10 mouse cellular contexts compared by ENCODE assay signal in the genomic region with DNA sequence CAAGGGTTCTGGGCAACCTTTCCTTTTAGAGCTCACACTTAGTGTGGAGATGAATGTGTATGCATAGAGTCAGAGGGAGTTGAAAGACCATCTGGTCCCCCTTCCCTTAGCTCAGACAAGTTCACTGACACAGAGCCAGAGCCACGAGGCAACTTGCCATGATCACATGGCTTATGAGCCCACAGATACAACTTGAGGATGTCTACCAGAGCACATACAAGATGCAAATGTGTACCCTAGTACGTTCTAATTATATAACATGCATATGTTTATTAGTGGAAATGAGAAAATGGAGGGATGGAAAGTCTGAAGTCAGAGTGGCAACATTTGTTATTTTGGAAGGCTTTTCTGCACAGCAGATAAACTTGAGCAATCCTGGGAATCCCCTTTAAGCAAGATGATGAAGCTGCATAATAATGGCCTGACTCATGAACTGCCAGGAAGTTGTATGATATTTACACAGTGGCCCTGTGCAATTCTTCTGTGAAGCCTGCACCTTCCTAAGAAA.
DNase-seq lines count a peak whose midpoint lies in the region; ATAC-seq and TF ChIP-seq lines count a peak whose summit lies in the region.
"Had no signal": no experiment of that assay in that cellular context is flagged by ENCODE, and none has a peak within 500 bp of the region (broad histone marks: within the 10 kb centered on the region; RNA-seq: fewer than 3 reads in every experiment).

No protein-coding gene starts in this region.

- no peak overlapping the region for H3K27ac ChIP-seq in forebrain, embryonic 14.5 days (ENCODE audit: low read depth, low read length)
- H3K27ac ChIP-seq in forebrain, embryonic 12.5 days = no peak overlapping the region
- H3K27ac ChIP-seq in intestine, postnatal 0 days (ENCODE audit: low read depth, low read length) = no peak overlapping the region
- H3K27ac ChIP-seq in midbrain, embryonic 13.5 days = no peak overlapping the region
- no peak overlapping the region for H3K27ac ChIP-seq in neural tube, embryonic 15.5 days (replicated peaks)

- no peak overlapping the region for H3K9ac ChIP-seq in forebrain, embryonic 14.5 days (ENCODE audit: low read length)
- H3K9ac ChIP-seq in forebrain, embryonic 12.5 days = no peak overlapping the region
- H3K9ac ChIP-seq in intestine, postnatal 0 days (ENCODE audit: low read depth, low read length) = no peak overlapping the region
- no peak overlapping the region for H3K9ac ChIP-seq in midbrain, embryonic 13.5 days (replicated peaks)
- no peak overlapping the region for H3K9ac ChIP-seq in neural tube, embryonic 15.5 days (replicated peaks)

- peak; percentile 60; the same call in 1 of the 2 replicates for ATAC-seq in forebrain, embryonic 14.5 days
- ATAC-seq in forebrain, embryonic 12.5 days (ENCODE audit: low FRiP score) = no peak
- peak; percentile 36; the same call in 1 of the 2 replicates for ATAC-seq in intestine, postnatal 0 days
- no peak for ATAC-seq in midbrain, embryonic 13.5 days
- no peak for ATAC-seq in neural tube, embryonic 15.5 days (ENCODE audit: low FRiP score)

- DNase-seq in forebrain, embryonic 14.5 days (ENCODE audit: low spot score) = peak; percentile 66
- peak; percentile 9 for DNase-seq in urinary bladder, postnatal 14 days (ENCODE audit: low spot score)
- DNase-seq in urinary bladder, adult 18-20 months (ENCODE audit: low spot score in 2 of 2) = no peak
- DNase-seq in layer of hippocampus, postnatal 25 days (ENCODE audit: extremely low spot score in 1 of 2, low spot score in 1 of 2) = no peak
- DNase-seq: cerebellum, adult 11 months; kidney, postnatal 14 days had no signal

- H3K9me3 ChIP-seq in forebrain, embryonic 14.5 days (replicated peaks; ENCODE audit: control insufficient read depth, low read length) = no peaks in the 10 kb centered on the region
- no peaks in the 10 kb centered on the region for H3K9me3 ChIP-seq in forebrain, embryonic 12.5 days
- no peaks in the 10 kb centered on the region for H3K9me3 ChIP-seq in intestine, postnatal 0 days (ENCODE audit: control insufficient read depth)
- H3K9me3 ChIP-seq in midbrain, embryonic 13.5 days = no peaks in the 10 kb centered on the region
- H3K9me3 ChIP-seq in neural tube, embryonic 15.5 days (replicated peaks) = no peaks in the 10 kb centered on the region

- H3K4me3 ChIP-seq in forebrain, embryonic 14.5 days (ENCODE audit: low read depth, low read length) = no peak overlapping the region
- no peak overlapping the region for H3K4me3 ChIP-seq in forebrain, embryonic 12.5 days (replicated peaks)
- H3K4me3 ChIP-seq in intestine, postnatal 0 days (ENCODE audit: low read depth, low read length) = no peak overlapping the region
- no peak overlapping the region for H3K4me3 ChIP-seq in midbrain, embryonic 13.5 days (replicated peaks)
- no peak overlapping the region for H3K4me3 ChIP-seq in neural tube, embryonic 15.5 days (replicated peaks)

- TF ChIP-seq CTCF in intestine, postnatal 0 days (IDR thresholded peaks at IDR 0.05; ENCODE audit: low read depth) = no peak

- WGBS in forebrain, embryonic 14.5 days = 63% methylated on average over 2 of the region's 2 CpGs
- WGBS in forebrain, embryonic 12.5 days = 74% methylated on average over 2 of the region's 2 CpGs
- 54% methylated on average over 2 of the region's 2 CpGs for WGBS in intestine, postnatal 0 days
- WGBS in midbrain, embryonic 13.5 days = 86% methylated on average over 2 of the region's 2 CpGs
- 76% methylated on average over 2 of the region's 2 CpGs for whole genome bisulfite sequencing in neural tube, embryonic 15.5 days

- H3K4me1 ChIP-seq in forebrain, embryonic 14.5 days (ENCODE audit: control insufficient read depth, insufficient read depth, low read length) = peaks cover 7% of the 10 kb centered on the region
- peaks cover 3% of the 10 kb centered on the region; the same call in 1 of the 2 replicates for H3K4me1 ChIP-seq in forebrain, embryonic 12.5 days
- H3K4me1 ChIP-seq in intestine, postnatal 0 days (replicated peaks; ENCODE audit: control insufficient read depth, insufficient read depth, low read length) = 0 out of 2 replicates have a peak, but pooled peaks cover 7% of the 10 kb centered on the region
- H3K4me1 ChIP-seq in midbrain, embryonic 13.5 days (replicated peaks) = peaks cover 9% of the 10 kb centered on the region
- peaks cover 5% of the 10 kb centered on the region; the same call in 1 of the 2 replicates for H3K4me1 ChIP-seq in neural tube, embryonic 15.5 days

- H3K4me2 ChIP-seq in forebrain, embryonic 14.5 days (ENCODE audit: low read length) = no peak overlapping the region
- no peak overlapping the region for H3K4me2 ChIP-seq in forebrain, embryonic 12.5 days
- H3K4me2 ChIP-seq in intestine, postnatal 0 days (replicated peaks; ENCODE audit: low read depth) = no peak overlapping the region
- H3K4me2 ChIP-seq in midbrain, embryonic 13.5 days (replicated peaks) = no peak overlapping the region
- H3K4me2 ChIP-seq in neural tube, embryonic 15.5 days = no peak overlapping the region

- no peaks in the 10 kb centered on the region for H3K27me3 ChIP-seq in forebrain, embryonic 14.5 days (replicated peaks; ENCODE audit: control insufficient read depth, insufficient read depth, low read length)
- H3K27me3 ChIP-seq in forebrain, embryonic 12.5 days = no peaks in the 10 kb centered on the region
- H3K27me3 ChIP-seq in intestine, postnatal 0 days (replicated peaks; ENCODE audit: control insufficient read depth, insufficient read depth, low read length) = no peaks in the 10 kb centered on the region
- no peaks in the 10 kb centered on the region for H3K27me3 ChIP-seq in midbrain, embryonic 13.5 days
- no peaks in the 10 kb centered on the region for H3K27me3 ChIP-seq in neural tube, embryonic 15.5 days (replicated peaks)

- no peaks in the 10 kb centered on the region for H3K36me3 ChIP-seq in forebrain, embryonic 14.5 days (ENCODE audit: control insufficient read depth, insufficient read depth, low read length)
- H3K36me3 ChIP-seq in forebrain, embryonic 12.5 days (replicated peaks) = no peaks in the 10 kb centered on the region
- H3K36me3 ChIP-seq in intestine, postnatal 0 days (ENCODE audit: control insufficient read depth, insufficient read depth) = no peaks in the 10 kb centered on the region
- H3K36me3 ChIP-seq in midbrain, embryonic 13.5 days = no peaks in the 10 kb centered on the region
- no peaks in the 10 kb centered on the region for H3K36me3 ChIP-seq in neural tube, embryonic 15.5 days

Comparison
In these comparisons a context has a peak if more than half of its experiments do, and no peak if none do; other contexts are left out.
1. ATAC-seq: peak in forebrain, embryonic 14.5 days (single experiment) and intestine, postnatal 0 days (single experiment); none in forebrain, embryonic 12.5 days (single experiment), midbrain, embryonic 13.5 days (single experiment) and neural tube, embryonic 15.5 days (single experiment).
2. DNase-seq: peak in forebrain, embryonic 14.5 days (single experiment) and urinary bladder, postnatal 14 days (single experiment); none in urinary bladder, adult 18-20 months (0 of 2) and layer of hippocampus, postnatal 25 days (0 of 2).